Mouse (Mus musculus) layer of hippocampus, postnatal 14 days (tissue): ENCODE measurements at regions not wholly inside any gene's neighbourhood (a gene's known extent, or its start where the extent isn't known, plus 50 kb on each side); places are given as distances from the start of the nearest gene placed in this dataset.
"Not testable (repeated sequence)": the region's sequence is repeated elsewhere in the genome, so short reads cannot be mapped to it uniquely, and the experiment has no call there.

ENCODE experiments used
- DNase-seq, 2 experiments: peaks; one replicate each; pipeline ENCODE4 v3.0.0; 2021 to 2022; ENCODE audit warnings: low spot score in 2 of 2, mixed read lengths in 1 of 2

DNA sequence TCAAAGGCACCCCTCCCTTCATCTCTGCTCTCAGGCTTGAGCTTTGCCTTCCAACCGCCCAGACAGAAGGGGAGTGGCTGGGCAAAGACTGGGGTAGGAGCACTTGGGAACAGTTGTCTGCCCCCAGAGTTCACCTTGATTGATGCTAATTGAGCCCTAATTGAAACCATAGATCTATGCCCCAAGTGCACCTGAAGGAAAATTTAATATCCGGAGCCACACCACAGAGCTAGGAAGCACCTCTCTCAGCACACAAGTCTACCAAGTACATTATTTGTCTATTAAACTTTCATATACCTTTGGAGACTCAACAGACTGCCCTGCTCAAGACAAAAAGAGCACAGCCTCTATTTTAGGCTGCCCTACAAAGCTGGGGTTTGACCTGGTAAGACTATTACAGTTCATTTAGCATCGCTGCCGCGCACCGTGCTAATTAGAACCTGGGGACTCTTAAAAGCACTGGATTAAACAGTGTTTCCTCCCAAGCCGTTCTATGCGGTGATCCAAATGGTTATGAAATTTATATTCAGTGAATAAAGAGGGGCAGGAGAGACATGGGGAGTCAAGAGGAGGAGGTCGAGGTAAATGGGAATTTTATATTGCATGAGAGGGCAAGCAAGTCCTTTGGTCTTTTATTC is 229.8 kb downstream of the Utp18 start:
- DNase-seq, result no peak

DNA sequence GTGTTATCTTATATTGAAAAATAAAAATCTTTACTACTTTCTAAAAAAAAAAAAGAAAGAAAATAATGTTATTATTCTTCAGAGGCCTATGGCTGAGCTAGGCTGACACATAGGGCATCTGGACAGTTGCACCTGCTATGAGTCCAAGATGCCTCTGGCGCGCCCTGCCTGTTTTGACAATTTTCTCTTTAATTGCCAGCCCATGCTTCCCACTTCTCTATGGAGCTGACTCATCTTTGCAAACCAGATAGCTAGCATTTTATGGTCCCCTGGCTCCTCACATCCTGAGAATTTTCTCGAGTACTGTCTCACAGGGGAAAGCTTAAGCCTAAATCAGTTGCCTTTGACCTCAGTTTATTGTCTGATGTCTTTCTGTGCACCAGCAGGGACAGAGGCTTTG is 232.2 kb downstream of the Utp18 start:
- peak in 1 of 2 experiments; percentile 22 for DNase-seq

DNA sequence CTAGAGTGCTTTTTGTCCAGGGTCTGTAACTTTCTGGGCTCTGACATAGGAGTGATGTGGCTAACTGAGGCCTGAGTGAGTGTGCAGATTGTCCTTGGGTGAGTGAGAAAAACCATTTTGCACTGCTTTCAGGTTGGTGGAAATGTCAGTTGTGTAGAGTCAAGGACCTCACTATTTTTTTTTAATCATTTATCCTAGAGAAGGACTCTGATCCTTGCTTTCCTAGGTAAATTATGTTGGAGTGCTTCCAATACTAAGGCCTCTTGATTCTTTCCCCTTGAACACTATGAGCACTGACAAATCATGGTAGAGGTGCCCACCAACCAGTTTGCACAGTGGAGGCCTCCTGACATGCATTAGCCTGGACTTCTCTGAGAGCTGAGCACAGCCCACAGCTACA is 233.6 kb downstream of the Utp18 start:
- DNase-seq, result not testable (repeated sequence)
